30 mouse cellular contexts compared by ENCODE assay signal in the genomic region with DNA sequence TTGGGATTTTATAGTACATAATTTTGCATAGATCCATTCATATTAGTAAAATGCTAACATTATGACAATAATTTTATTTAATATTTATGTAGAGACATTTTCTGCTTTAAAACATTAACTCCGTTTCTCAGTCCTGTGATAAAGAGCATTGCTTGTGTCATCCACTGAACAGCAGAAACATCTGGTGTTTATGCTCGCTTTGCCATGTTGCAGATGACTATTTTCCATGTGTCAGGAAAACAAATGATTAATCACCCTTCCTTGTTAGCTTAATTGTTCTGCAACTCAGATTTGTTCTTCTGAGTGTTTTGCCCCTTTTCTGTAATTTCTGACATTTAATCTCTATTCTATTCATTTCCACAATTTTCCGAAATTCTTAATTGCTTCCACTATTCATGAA.
"Had no signal": no experiment of that assay in that cellular context is flagged by ENCODE, and none has a peak within 500 bp of the region (broad histone marks: within the 10 kb centered on the region; RNA-seq: fewer than 3 reads in every experiment).

No protein-coding gene starts in this region.

- H3K36me3 ChIP-seq: heart, embryonic 13.5 days; heart, embryonic 15.5 days; hindbrain, embryonic 13.5 days; hindbrain, embryonic 15.5 days; kidney, embryonic 15.5 days; limb, embryonic 10.5 days; limb, embryonic 12.5 days; liver, embryonic 13.5 days; liver, embryonic 15.5 days had no signal

- H3K4me2 ChIP-seq: heart, embryonic 11.5 days; heart, embryonic 13.5 days; heart, embryonic 15.5 days; hindbrain, embryonic 13.5 days; hindbrain, embryonic 15.5 days; kidney, embryonic 15.5 days; limb, embryonic 12.5 days; liver, embryonic 11.5 days; liver, embryonic 13.5 days; liver, embryonic 15.5 days had no signal

- H3K9me3 ChIP-seq: heart, embryonic 13.5 days; heart, embryonic 15.5 days; hindbrain, embryonic 13.5 days; hindbrain, embryonic 15.5 days; kidney, embryonic 15.5 days; limb, embryonic 10.5 days; limb, embryonic 12.5 days; liver, embryonic 13.5 days; liver, embryonic 15.5 days had no signal

- ATAC-seq: hindbrain, postnatal 0 days; intestine, embryonic 16.5 days; liver, postnatal 0 days had no signal

- DNase-seq: gastrocnemius, adult 2 months; gastrocnemius, postnatal 10 days; gastrocnemius, postnatal 25 days; heart, adult 18-20 months; heart, postnatal 14 days; heart, postnatal 36 days; kidney, adult 11 months; kidney, adult 2 months; kidney, adult 9 months; kidney, postnatal 14 days; kidney, postnatal 4 days; layer of hippocampus, adult 9-11 months; liver; liver, embryonic 13.5 days; liver, postnatal 0 days had no signal

- H3K4me3 ChIP-seq: gastrocnemius, adult 2 months; heart, embryonic 13.5 days; heart, embryonic 15.5 days; hindbrain, embryonic 13.5 days; hindbrain, embryonic 15.5 days; kidney, embryonic 15.5 days; layer of hippocampus, adult 2 months; left cerebral cortex, adult 2 months; limb, embryonic 10.5 days; limb, embryonic 12.5 days; liver, embryonic 13.5 days; liver, embryonic 15.5 days had no signal

- H3K9ac ChIP-seq: heart, embryonic 13.5 days; heart, embryonic 15.5 days; hindbrain, embryonic 13.5 days; hindbrain, embryonic 15.5 days; kidney, embryonic 15.5 days; limb, embryonic 12.5 days; liver, embryonic 13.5 days; liver, embryonic 15.5 days; liver, postnatal 0 days had no signal

- H3K27me3 ChIP-seq: heart, embryonic 13.5 days; heart, embryonic 15.5 days; hindbrain, embryonic 13.5 days; hindbrain, embryonic 15.5 days; kidney, embryonic 15.5 days; limb, embryonic 12.5 days; liver, embryonic 13.5 days; liver, embryonic 15.5 days had no signal

- H3K27ac ChIP-seq: gastrocnemius, adult 2 months; heart, embryonic 13.5 days; heart, embryonic 15.5 days; hindbrain, embryonic 13.5 days; hindbrain, embryonic 15.5 days; hindbrain, postnatal 0 days; kidney, embryonic 15.5 days; kidney, postnatal 0 days; layer of hippocampus, adult 2 months; left cerebral cortex, adult 2 months; limb, embryonic 10.5 days; limb, embryonic 12.5 days; liver, embryonic 13.5 days; liver, embryonic 15.5 days had no signal

- H3K4me1 ChIP-seq: heart, embryonic 13.5 days; heart, embryonic 15.5 days; hindbrain, embryonic 13.5 days; hindbrain, embryonic 15.5 days; kidney, embryonic 15.5 days; limb, embryonic 10.5 days; limb, embryonic 12.5 days; liver, embryonic 13.5 days; liver, embryonic 15.5 days had no signal
